Mouse (Mus musculus): ENCODE results near the gene Bcap31.

- TF ChIP-seq GATA1 (IDR thresholded peaks at IDR 0.05; ENCODE audit: low read length) = no peak
- no peak for TF ChIP-seq TAL1 (IDR thresholded peaks at IDR 0.05; ENCODE audit: low read length)
Observed at GRCm38 (mm10) chrX:73690917-73691629, 24.9 kb downstream of the Bcap31 start.

Data from erythroblast, embryonic 14.5 days (primary cell).